Mouse (Mus musculus): ENCODE results near the gene Mpv17l2. TPM values are rescaled to one million over a fixed set of nuclear protein-coding genes. Genes with fewer than 3 reads are reported as not detected.
A peak's percentile ranks its signal among the peaks of the same experiment; 100 is the strongest.

Gene Mpv17l2
- polyA plus RNA-seq, 1 experiment from 2014 or later = 25.8 TPM

GRCm38 (mm10) chr8:70742981-70743655, 17.6 kb downstream of the Mpv17l2 start:
- Histone ChIP-seq H3K27ac (replicated peaks; ENCODE audit: low read depth, low read length) (no peak overlapping the region), H3K9me3 (replicated peaks; ENCODE audit: control insufficient read depth, low read length) (no peaks in the 10 kb centered on the region), H3K36me3 (replicated peaks; ENCODE audit: control insufficient read depth, insufficient read depth, low read depth, low read length) (no peaks in the 10 kb centered on the region), H3K4me2 (ENCODE audit: low read depth, low read length) (peak overlapping the region; percentile 19), H3K9ac (replicated peaks; ENCODE audit: low read length) (peak overlapping the region; percentile 26; the same call in 1 of the 2 replicates), H3K4me3 (ENCODE audit: low read depth, low read length) (no peak overlapping the region; the same call in 1 of the 2 replicates), H3K4me1 (ENCODE audit: control insufficient read depth, insufficient read depth, low read length) (peaks cover 9% of the 10 kb centered on the region), H3K27me3 (ENCODE audit: control insufficient read depth, insufficient read depth, low read length) (peaks cover 41% of the 10 kb centered on the region)
- ATAC-seq (replicated peaks; ENCODE audit: insufficient number of reproducible peaks, low FRiP score, low TSS enrichment, low read depth) (no peak), DNase-seq (ENCODE audit: low spot score) (no peak)
- WGBS = 3% methylated on average over 36 of the region's 38 CpGs

DNA sequence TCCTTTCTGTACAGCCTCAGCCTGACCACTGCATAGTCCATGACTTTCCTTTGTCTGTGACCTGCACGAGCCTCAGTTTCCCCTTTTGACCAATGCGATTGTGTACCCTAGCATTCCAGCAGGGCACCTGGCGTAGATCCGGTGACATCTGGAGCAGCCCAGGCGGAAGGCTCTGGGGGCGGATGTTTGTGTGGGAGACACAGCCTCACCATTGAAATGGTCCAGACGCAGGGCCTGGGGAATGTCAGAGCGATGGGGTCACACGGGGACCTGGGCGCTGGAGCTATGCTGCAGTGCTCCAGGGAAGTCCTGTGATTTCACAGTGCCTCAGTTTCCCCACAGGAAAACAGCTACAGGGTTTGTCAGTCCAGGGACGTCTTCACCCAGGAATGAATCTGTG, 18.6 kb downstream of the Mpv17l2 start:
- Histone ChIP-seq H3K27me3 (ENCODE audit: control insufficient read depth, insufficient read depth, low read length) (peaks cover 41% of the 10 kb centered on the region), H3K4me2 (ENCODE audit: low read depth, low read length) (no peak overlapping the region), H3K9ac (replicated peaks; ENCODE audit: low read length) (no peak overlapping the region), H3K4me1 (ENCODE audit: control insufficient read depth, insufficient read depth, low read length) (peaks cover 9% of the 10 kb centered on the region), H3K27ac (replicated peaks; ENCODE audit: low read depth, low read length) (no peak overlapping the region), H3K4me3 (ENCODE audit: low read depth, low read length) (no peak overlapping the region), H3K9me3 (replicated peaks; ENCODE audit: control insufficient read depth, low read length) (no peaks in the 10 kb centered on the region), H3K36me3 (replicated peaks; ENCODE audit: control insufficient read depth, insufficient read depth, low read depth, low read length) (no peaks in the 10 kb centered on the region)
- 63% methylated on average over 11 of the region's 11 CpGs for WGBS
- ATAC-seq (replicated peaks; ENCODE audit: insufficient number of reproducible peaks, low FRiP score, low TSS enrichment, low read depth) = no peak
- DNase-seq (ENCODE audit: low spot score) = no peak

DNA sequence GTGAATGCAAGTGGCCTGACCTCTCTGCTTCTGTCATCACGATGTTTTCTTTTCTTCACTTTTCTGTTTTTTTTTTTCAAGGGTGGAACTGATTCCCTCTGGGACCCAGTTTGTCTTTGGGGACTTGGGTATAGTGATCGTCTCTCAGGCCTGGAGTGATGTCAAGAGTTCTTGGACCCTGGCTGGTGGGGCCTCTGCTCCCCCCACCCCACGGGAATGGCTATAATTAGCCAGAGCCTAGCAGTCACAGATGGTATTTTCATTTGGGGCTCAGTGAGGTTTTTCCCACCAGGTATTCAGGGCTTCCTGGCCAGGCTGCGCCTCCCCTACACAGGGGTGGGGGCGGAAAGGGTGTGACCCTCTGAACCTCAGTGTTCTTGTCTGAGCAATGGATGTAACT, 19.1 kb downstream of the Mpv17l2 start:
- no peak overlapping the region for H3K27ac ChIP-seq (replicated peaks; ENCODE audit: low read depth, low read length)
- no peaks in the 10 kb centered on the region for H3K9me3 ChIP-seq (replicated peaks; ENCODE audit: control insufficient read depth, low read length)
- DNase-seq (ENCODE audit: low spot score) = no peak
- ATAC-seq (replicated peaks; ENCODE audit: insufficient number of reproducible peaks, low FRiP score, low TSS enrichment, low read depth) = no peak
- no peak overlapping the region for H3K9ac ChIP-seq (replicated peaks; ENCODE audit: low read length)
- peaks cover 9% of the 10 kb centered on the region for H3K4me1 ChIP-seq (ENCODE audit: control insufficient read depth, insufficient read depth, low read length)
- no peak overlapping the region for H3K4me3 ChIP-seq (ENCODE audit: low read depth, low read length)
- no peaks in the 10 kb centered on the region for H3K36me3 ChIP-seq (replicated peaks; ENCODE audit: control insufficient read depth, insufficient read depth, low read depth, low read length)
- H3K4me2 ChIP-seq (ENCODE audit: low read depth, low read length) = no peak overlapping the region
- WGBS = 50% methylated on average over 5 of the region's 5 CpGs
- H3K27me3 ChIP-seq (ENCODE audit: control insufficient read depth, insufficient read depth, low read length) = peaks cover 37% of the 10 kb centered on the region

DNA sequence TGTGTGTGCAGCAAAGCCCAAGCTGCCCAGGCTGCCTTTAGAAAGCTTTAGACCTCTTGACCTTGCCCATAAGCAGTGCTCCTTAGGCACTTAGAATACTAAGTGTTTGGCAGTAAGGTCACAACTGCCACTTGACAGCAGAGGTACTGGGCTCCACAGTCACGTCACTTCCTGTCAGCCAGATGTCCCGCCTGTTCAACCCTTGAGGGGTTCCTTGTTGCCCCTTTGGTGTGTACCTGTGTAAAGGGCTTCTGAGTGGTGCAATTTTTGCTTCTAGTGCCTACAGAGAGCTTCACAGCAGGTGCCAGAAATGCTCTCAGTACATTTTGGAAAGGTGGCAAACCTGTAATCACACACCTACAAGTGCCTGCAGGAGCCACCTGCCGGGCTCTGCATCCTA, 22.5 kb downstream of the Mpv17l2 start:
- Histone ChIP-seq H3K27ac (replicated peaks; ENCODE audit: low read depth, low read length) (no peak overlapping the region), H3K9me3 (replicated peaks; ENCODE audit: control insufficient read depth, low read length) (no peaks in the 10 kb centered on the region), H3K4me1 (ENCODE audit: control insufficient read depth, insufficient read depth, low read length) (peaks cover 4% of the 10 kb centered on the region), H3K4me2 (ENCODE audit: low read depth, low read length) (no peak overlapping the region), H3K27me3 (ENCODE audit: control insufficient read depth, insufficient read depth, low read length) (peaks cover 14% of the 10 kb centered on the region), H3K4me3 (ENCODE audit: low read depth, low read length) (no peak overlapping the region), H3K36me3 (replicated peaks; ENCODE audit: control insufficient read depth, insufficient read depth, low read depth, low read length) (no peaks in the 10 kb centered on the region), H3K9ac (replicated peaks; ENCODE audit: low read length) (no peak overlapping the region)
- ATAC-seq (replicated peaks; ENCODE audit: insufficient number of reproducible peaks, low FRiP score, low TSS enrichment, low read depth) (no peak), DNase-seq (ENCODE audit: low spot score) (no peak)
- WGBS = 61% methylated on average over 3 of the region's 3 CpGs

DNA sequence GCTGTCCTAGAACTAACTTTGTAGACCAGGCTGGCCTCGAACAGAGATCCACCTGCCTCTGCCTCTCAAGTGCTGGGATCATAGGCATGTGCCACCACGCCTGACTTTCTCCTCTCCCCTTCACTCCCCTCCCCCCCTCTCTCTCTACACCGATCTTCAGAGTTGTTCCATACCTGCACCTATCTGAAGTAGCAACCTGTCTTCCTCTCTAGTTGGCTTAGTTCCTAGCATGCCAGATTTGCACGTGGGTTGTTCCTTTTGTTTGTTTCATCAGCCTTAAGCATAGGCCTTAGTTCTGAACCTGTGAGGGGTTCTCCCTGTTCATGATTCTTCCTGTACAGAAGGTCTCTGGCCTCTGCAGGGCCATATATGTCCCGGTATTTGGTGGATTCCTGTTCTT, 23.0 kb downstream of the Mpv17l2 start:
- ATAC-seq (replicated peaks; ENCODE audit: insufficient number of reproducible peaks, low FRiP score, low TSS enrichment, low read depth) = no peak
- no peak overlapping the region for H3K27ac ChIP-seq (replicated peaks; ENCODE audit: low read depth, low read length)
- H3K9me3 ChIP-seq (replicated peaks; ENCODE audit: control insufficient read depth, low read length) = no peaks in the 10 kb centered on the region
- no peak overlapping the region for H3K4me2 ChIP-seq (ENCODE audit: low read depth, low read length)
- no peak overlapping the region for H3K9ac ChIP-seq (replicated peaks; ENCODE audit: low read length)
- DNase-seq (ENCODE audit: low spot score) = no peak
- peaks cover 10% of the 10 kb centered on the region for H3K27me3 ChIP-seq (ENCODE audit: control insufficient read depth, insufficient read depth, low read length)
- H3K4me3 ChIP-seq (ENCODE audit: low read depth, low read length) = no peak overlapping the region
- no peaks in the 10 kb centered on the region for H3K36me3 ChIP-seq (replicated peaks; ENCODE audit: control insufficient read depth, insufficient read depth, low read depth, low read length)
- H3K4me1 ChIP-seq (ENCODE audit: control insufficient read depth, insufficient read depth, low read length) = no peaks in the 10 kb centered on the region
- WGBS = 66% methylated on average over 5 of the region's 5 CpGs

GRCm38 (mm10) chr8:70730956-70731355, 29.8 kb downstream of the Mpv17l2 start:
- peaks cover 19% of the 10 kb centered on the region for H3K27me3 ChIP-seq (ENCODE audit: control insufficient read depth, insufficient read depth, low read length)
- no peak overlapping the region for H3K4me3 ChIP-seq (ENCODE audit: low read depth, low read length)
- no peak overlapping the region for H3K9ac ChIP-seq (replicated peaks; ENCODE audit: low read length)
- H3K4me2 ChIP-seq (ENCODE audit: low read depth, low read length) = no peak overlapping the region
- no peak overlapping the region for H3K27ac ChIP-seq (replicated peaks; ENCODE audit: low read depth, low read length)
- H3K36me3 ChIP-seq (replicated peaks; ENCODE audit: control insufficient read depth, insufficient read depth, low read depth, low read length) = no peaks in the 10 kb centered on the region
- DNase-seq (ENCODE audit: low spot score) (no peak), ATAC-seq (replicated peaks; ENCODE audit: insufficient number of reproducible peaks, low FRiP score, low TSS enrichment, low read depth) (no peak)
- peaks cover 2% of the 10 kb centered on the region; the same call in 1 of the 2 replicates for H3K4me1 ChIP-seq (ENCODE audit: control insufficient read depth, insufficient read depth, low read length)
- H3K9me3 ChIP-seq (replicated peaks; ENCODE audit: control insufficient read depth, low read length) = no peaks in the 10 kb centered on the region
- WGBS = 89% methylated on average over 4 of the region's 4 CpGs

DNA sequence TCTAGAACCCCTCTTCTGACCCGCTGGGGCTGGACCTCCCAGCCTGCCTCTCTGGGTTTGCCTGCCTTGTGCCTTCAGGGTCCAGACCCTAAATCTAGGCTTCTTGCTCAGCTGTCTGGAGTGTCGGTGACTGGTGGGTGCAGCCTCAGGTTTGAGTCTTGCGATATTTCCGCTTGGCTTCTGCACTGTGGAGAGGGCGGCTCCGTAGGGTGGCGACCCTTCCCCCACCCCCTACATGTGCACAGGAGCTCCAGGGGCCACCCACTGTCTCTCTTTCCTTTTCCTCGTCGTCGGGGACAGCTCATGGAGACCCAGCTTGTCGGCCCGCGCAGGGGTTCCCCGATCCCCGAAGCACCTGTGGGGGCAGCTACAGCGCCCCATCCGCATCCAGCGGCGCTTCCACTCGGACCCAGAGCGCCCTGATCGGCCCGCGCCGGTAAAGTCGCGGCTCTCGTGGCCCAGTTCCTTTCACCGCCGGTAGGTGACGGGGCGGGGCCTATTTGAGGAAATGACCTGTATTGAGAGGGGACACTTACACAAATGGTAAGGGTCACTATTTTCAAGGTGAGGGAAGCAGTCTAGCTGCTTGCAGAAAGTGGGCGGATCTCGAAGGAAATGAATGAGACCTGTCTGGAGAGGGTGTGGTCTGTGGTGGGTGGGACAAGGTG, 30.8 kb downstream of the Mpv17l2 start:
- ATAC-seq (replicated peaks; ENCODE audit: insufficient number of reproducible peaks, low FRiP score, low TSS enrichment, low read depth) = no peak
- Histone ChIP-seq H3K4me1 (ENCODE audit: control insufficient read depth, insufficient read depth, low read length) (peaks cover 2% of the 10 kb centered on the region; the same call in 1 of the 2 replicates), H3K4me3 (ENCODE audit: low read depth, low read length) (0 out of 2 replicates have a peak overlapping the region, but pooled peaks have one; percentile 5), H3K27ac (replicated peaks; ENCODE audit: low read depth, low read length) (no peak overlapping the region), H3K4me2 (ENCODE audit: low read depth, low read length) (peak overlapping the region; percentile 29), H3K9ac (replicated peaks; ENCODE audit: low read length) (peak overlapping the region; percentile 37; the same call in 1 of the 2 replicates), H3K36me3 (replicated peaks; ENCODE audit: control insufficient read depth, insufficient read depth, low read depth, low read length) (no peaks in the 10 kb centered on the region), H3K9me3 (replicated peaks; ENCODE audit: control insufficient read depth, low read length) (no peaks in the 10 kb centered on the region), H3K27me3 (ENCODE audit: control insufficient read depth, insufficient read depth, low read length) (peaks cover 19% of the 10 kb centered on the region)
- 3% methylated on average over 34 of the region's 34 CpGs for WGBS
- no peak for DNase-seq (ENCODE audit: low spot score)

GRCm38 (mm10) chr8:70726721-70727120, 34.0 kb downstream of the Mpv17l2 start:
- Histone ChIP-seq H3K4me3 (ENCODE audit: low read depth, low read length) (no peak overlapping the region), H3K4me2 (ENCODE audit: low read depth, low read length) (no peak overlapping the region), H3K27me3 (ENCODE audit: control insufficient read depth, insufficient read depth, low read length) (peaks cover 19% of the 10 kb centered on the region), H3K4me1 (ENCODE audit: control insufficient read depth, insufficient read depth, low read length) (peaks cover 2% of the 10 kb centered on the region; the same call in 1 of the 2 replicates), H3K36me3 (replicated peaks; ENCODE audit: control insufficient read depth, insufficient read depth, low read depth, low read length) (no peaks in the 10 kb centered on the region), H3K9ac (replicated peaks; ENCODE audit: low read length) (no peak overlapping the region), H3K9me3 (replicated peaks; ENCODE audit: control insufficient read depth, low read length) (no peaks in the 10 kb centered on the region), H3K27ac (replicated peaks; ENCODE audit: low read depth, low read length) (no peak overlapping the region)
- no peak for ATAC-seq (replicated peaks; ENCODE audit: insufficient number of reproducible peaks, low FRiP score, low TSS enrichment, low read depth)
- WGBS = 43% methylated on average over 11 of the region's 11 CpGs
- DNase-seq (ENCODE audit: low spot score) = no peak

All from embryonic facial prominence, embryonic 11.5 days (tissue).